ENCODE assay signal across 1 mouse cellular context in the genomic region with DNA sequence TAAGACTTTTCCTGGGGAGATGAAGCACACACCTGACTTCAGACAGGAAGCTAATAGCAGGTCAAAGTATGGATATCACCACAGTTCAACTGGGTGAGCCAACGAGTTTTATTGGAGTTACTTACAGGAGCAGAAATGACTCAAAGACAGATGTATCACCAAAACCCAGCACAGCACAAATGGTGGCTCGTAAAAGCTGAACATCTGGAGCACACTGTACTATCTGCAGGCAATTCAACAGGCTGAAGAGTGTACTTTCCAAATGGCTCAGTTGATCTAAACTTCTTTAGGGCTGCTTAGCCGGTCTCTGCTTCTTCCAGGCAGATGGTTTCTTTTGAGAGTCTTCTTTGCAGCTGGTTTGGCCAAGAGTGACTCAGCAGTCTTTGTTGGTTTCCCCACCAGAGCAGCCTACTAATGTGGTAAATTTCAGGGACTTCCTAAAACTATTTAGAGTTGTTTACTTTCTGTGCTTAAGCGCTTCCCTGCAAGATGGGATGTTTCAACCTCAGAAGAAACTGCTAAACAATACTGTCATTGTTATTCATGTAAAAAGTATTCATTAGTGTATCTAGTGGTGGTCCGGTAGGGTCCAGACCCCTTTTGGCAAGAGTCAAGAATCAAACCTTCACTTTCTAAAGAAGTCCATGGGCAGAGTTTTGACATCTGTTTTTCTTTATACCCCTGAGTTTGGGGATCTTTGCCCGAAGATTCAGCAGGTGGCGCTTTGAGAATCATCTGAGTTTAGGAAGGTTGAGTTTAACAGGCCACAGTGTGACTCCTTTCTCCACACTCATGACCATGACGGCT.
A peak's percentile ranks its signal among the peaks of the same experiment; 100 is the strongest.
TF ChIP-seq lines count a peak whose summit lies in the region.

No protein-coding gene starts in this region.

TF ChIP-seq in CH12.LX, 34 proteins besides CTCF, POLR2A, EP300 and RAD21 (continued from another document):
- no peak for TF ChIP-seq IRF4 (IDR thresholded peaks at IDR 0.05; ENCODE audit: low read depth, low read length)
- no peak for TF ChIP-seq USF1 (IDR thresholded peaks at IDR 0.05; ENCODE audit: low read depth, low read length)
- TF ChIP-seq MAX (IDR thresholded peaks at IDR 0.05; ENCODE audit: low read length) = no peak
- TF ChIP-seq MXI1 (IDR thresholded peaks at IDR 0.05; ENCODE audit: low read depth, low read length) = no peak
- no peak for TF ChIP-seq NELFE (IDR thresholded peaks at IDR 0.05; ENCODE audit: low read depth, low read length)
- 0 out of 2 replicates have a peak, but pooled peaks have one; percentile 54 for TF ChIP-seq TBP (conservative IDR thresholded peaks at IDR 0.05; ENCODE audit: low read depth, low read length)
- TF ChIP-seq CHD2 (IDR thresholded peaks at IDR 0.05; ENCODE audit: low read length) = no peak
